ENCODE assay signal across 15 mouse cellular contexts in the genomic region with DNA sequence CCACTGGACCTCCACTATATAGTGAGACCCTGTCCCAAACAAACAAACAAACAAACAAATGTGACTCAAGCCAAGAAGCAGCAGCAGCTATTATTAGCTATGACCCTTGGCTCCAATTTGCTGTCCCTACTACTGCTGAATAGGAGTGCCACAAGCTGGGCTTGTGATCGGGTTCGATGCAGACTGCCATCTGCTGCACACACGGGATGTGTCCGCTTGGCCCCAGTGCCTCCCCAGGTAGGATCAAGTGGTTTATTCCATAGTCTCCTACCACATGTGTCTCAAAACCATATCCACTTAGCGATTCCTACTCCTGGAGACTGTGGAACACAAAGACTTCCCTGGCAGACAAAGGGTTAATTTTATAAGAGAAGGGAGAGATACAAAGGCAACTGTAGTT. TPM values are rescaled to one million over a fixed set of nuclear protein-coding genes. Genes with fewer than 3 reads are reported as not detected.
DNase-seq lines count a peak whose midpoint lies in the region; ATAC-seq and TF ChIP-seq lines count a peak whose summit lies in the region.
"Had no signal": no experiment of that assay in that cellular context is flagged by ENCODE, and none has a peak within 500 bp of the region (broad histone marks: within the 10 kb centered on the region; RNA-seq: fewer than 3 reads in every experiment).

No protein-coding gene starts in this region.

- no peak overlapping the region for H3K4me3 ChIP-seq in forebrain, embryonic 15.5 days
- H3K4me3 ChIP-seq in forebrain, embryonic 10.5 days = no peak overlapping the region
- peak overlapping the region; percentile 85 for H3K4me3 ChIP-seq in left cerebral cortex, adult 2 months
- H3K4me3 ChIP-seq in limb, embryonic 13.5 days = no peak overlapping the region
- H3K4me3 ChIP-seq: kidney, embryonic 15.5 days had no signal

- H3K36me3 ChIP-seq in forebrain, embryonic 15.5 days = no peaks in the 10 kb centered on the region
- no peaks in the 10 kb centered on the region for H3K36me3 ChIP-seq in forebrain, embryonic 10.5 days (replicated peaks)
- H3K36me3 ChIP-seq in limb, embryonic 13.5 days = no peaks in the 10 kb centered on the region
- H3K36me3 ChIP-seq: kidney, embryonic 15.5 days; liver, embryonic 13.5 days had no signal

- intact Hi-C loops in left cerebral cortex, adult 2 months (cut with DNase I) = no loop called here

- no peak; the same call in 1 of the 2 replicates for TF ChIP-seq CTCF in left cerebral cortex, adult 2 months (IDR thresholded peaks at IDR 0.05)

- no peaks in the 10 kb centered on the region for H3K9me3 ChIP-seq in forebrain, embryonic 15.5 days
- H3K9me3 ChIP-seq in forebrain, embryonic 10.5 days = no peaks in the 10 kb centered on the region
- H3K9me3 ChIP-seq in limb, embryonic 13.5 days = no peaks in the 10 kb centered on the region
- H3K9me3 ChIP-seq: kidney, embryonic 15.5 days; liver, embryonic 13.5 days had no signal

- H3K4me1 ChIP-seq in forebrain, embryonic 15.5 days = peaks cover 27% of the 10 kb centered on the region
- H3K4me1 ChIP-seq in forebrain, embryonic 10.5 days = peaks cover 27% of the 10 kb centered on the region
- H3K4me1 ChIP-seq in limb, embryonic 13.5 days = peaks cover 39% of the 10 kb centered on the region

- DNase-seq in forebrain, embryonic 10.5 days (ENCODE audit: extremely low spot score, low spot score) = no peak
- DNase-seq in left cerebral cortex, adult 2 months (ENCODE audit: extremely low spot score in 1 of 2, low spot score in 2 of 2) = no peak
- no peak for DNase-seq in left cerebral cortex, adult 18-20 months (ENCODE audit: low spot score in 2 of 2)
- DNase-seq in cerebellum, adult 18-20 months = peak; percentile 72 to 79
- no peak for DNase-seq in thymus, postnatal 10 days (ENCODE audit: low spot score in 2 of 2)
- no peak for DNase-seq in embryo, embryonic 9.5 days (ENCODE audit: extremely low spot score)
- DNase-seq: heart, postnatal 4 days; layer of hippocampus, postnatal 36 days; liver, embryonic 13.5 days; lung, postnatal 4 days had no signal

- H3K27ac ChIP-seq in forebrain, embryonic 15.5 days (replicated peaks) = no peak overlapping the region
- no peak overlapping the region for H3K27ac ChIP-seq in forebrain, embryonic 10.5 days
- H3K27ac ChIP-seq in left cerebral cortex, adult 2 months = no peak overlapping the region
- no peak overlapping the region for H3K27ac ChIP-seq in limb, embryonic 13.5 days
- H3K27ac ChIP-seq: kidney, embryonic 15.5 days; liver, embryonic 13.5 days had no signal

- 0 out of 2 replicates have a peak overlapping the region, but pooled peaks have one; percentile 3 for H3K4me2 ChIP-seq in forebrain, embryonic 15.5 days (replicated peaks)
- H3K4me2 ChIP-seq in limb, embryonic 13.5 days (replicated peaks) = peak overlapping the region; percentile 85

- H3K27me3 ChIP-seq in forebrain, embryonic 15.5 days = no peaks in the 10 kb centered on the region
- no peaks in the 10 kb centered on the region for H3K27me3 ChIP-seq in forebrain, embryonic 10.5 days (ENCODE audit: poor library complexity, severe bottlenecking)
- no peaks in the 10 kb centered on the region for H3K27me3 ChIP-seq in limb, embryonic 13.5 days
- H3K27me3 ChIP-seq: kidney, embryonic 15.5 days; liver, embryonic 13.5 days had no signal

- H3K9ac ChIP-seq in forebrain, embryonic 15.5 days (replicated peaks) = no peak overlapping the region
- no peak overlapping the region for H3K9ac ChIP-seq in limb, embryonic 13.5 days
- H3K9ac ChIP-seq: kidney, embryonic 15.5 days; liver, embryonic 13.5 days had no signal

- ATAC-seq in forebrain, embryonic 15.5 days (replicated peaks) = no peak
- no peak for ATAC-seq in limb, embryonic 13.5 days (ENCODE audit: low FRiP score, low read depth)

- WGBS in forebrain, embryonic 15.5 days = 76% methylated on average over 5 of the region's 5 CpGs
- WGBS in forebrain, embryonic 10.5 days = 93% methylated on average over 5 of the region's 5 CpGs
- 81% methylated on average over 5 of the region's 5 CpGs for WGBS in limb, embryonic 13.5 days

RNA-seq across cellular contexts. Expression of a gene that starts 1.7 kb away (rescaled TPM):
- polyA plus RNA-seq in forebrain, embryonic 15.5 days (2015; fragmentation: Nextera tagmentation; extraction: Ambion mirVana) = not detected in 2 replicates
- polyA plus RNA-seq in forebrain, embryonic 10.5 days (2016; fragmentation: Nextera tagmentation; extraction: Ambion mirVana) = not detected in 2 replicates
- total RNA-seq in left cerebral cortex, adult 2 months (2021) = not detected
- total RNA-seq in left cerebral cortex, adult 18-20 months (2021) = not detected
- polyA plus RNA-seq in limb, embryonic 13.5 days (2015; fragmentation: Nextera tagmentation; extraction: Ambion mirVana) = not detected in 2 replicates
- total RNA-seq: ES-E14; gastrocnemius, postnatal 4 days; heart, postnatal 4 days; layer of hippocampus, postnatal 36 days had no signal
- polyA plus RNA-seq: kidney, embryonic 15.5 days; liver, embryonic 13.5 days had no signal

RNA-seq across cellular contexts. Expression of a gene that starts 2.4 kb away (rescaled TPM):
- 22.1 and 22.8 TPM in 2 replicates for polyA plus RNA-seq in forebrain, embryonic 15.5 days (2015; fragmentation: Nextera tagmentation; extraction: Ambion mirVana)
- polyA plus RNA-seq in forebrain, embryonic 10.5 days (2016; fragmentation: Nextera tagmentation; extraction: Ambion mirVana) = 19.0 and 19.1 TPM in 2 replicates
- 10 to 100 TPM; 33.9 to 37.1 TPM for total RNA-seq in left cerebral cortex, adult 2 months (2021)
- 10 to 100 TPM; 35.6 to 39.9 TPM for total RNA-seq in left cerebral cortex, adult 18-20 months (2021)
- polyA plus RNA-seq in limb, embryonic 13.5 days (2015; fragmentation: Nextera tagmentation; extraction: Ambion mirVana) = 62.3 and 65.3 TPM in 2 replicates

Comparison
In these comparisons a context has a peak if more than half of its experiments do, and no peak if none do; other contexts are left out.
1. DNase-seq: peak in cerebellum, adult 18-20 months (2 of 2); none in forebrain, embryonic 10.5 days (single experiment), left cerebral cortex, adult 2 months (0 of 2), left cerebral cortex, adult 18-20 months (0 of 2), thymus, postnatal 10 days (0 of 2) and embryo, embryonic 9.5 days (single experiment).